Mouse (Mus musculus) cortical plate, adult 2 months (tissue): ENCODE results near the gene Apobec1.
"Not testable (repeated sequence)": the region's sequence is repeated elsewhere in the genome, so short reads cannot be mapped to it uniquely, and the experiment has no call there.

ENCODE experiments used
- CTCF ChIP-seq: fragments of 200-500 bp; IDR thresholded peaks from 2 replicates; pipeline ENCODE4 v1.5.1; 2011; ENCODE audit warnings: mild to moderate bottlenecking, control low read depth, low read length; ENCODE audit not compliant: insufficient read depth; ENCODE audit errors: extremely low read depth
- POLR2A ChIP-seq: fragments of 200-500 bp; IDR thresholded peaks from 2 replicates; pipeline ENCODE4 v1.6.1; 2011; ENCODE audit warnings: mild to moderate bottlenecking, low read length, control low read depth; ENCODE audit not compliant: insufficient read depth; ENCODE audit errors: extremely low read depth

GRCm38 (mm10) chr6:122542459-122542858 is 59.8 kb downstream of the Apobec1 start:
- not testable (repeated sequence) for TF ChIP-seq CTCF, POLR2A
